Mouse (Mus musculus): ENCODE data around the gene Gm10337.

Gm10337 gene

DNA sequence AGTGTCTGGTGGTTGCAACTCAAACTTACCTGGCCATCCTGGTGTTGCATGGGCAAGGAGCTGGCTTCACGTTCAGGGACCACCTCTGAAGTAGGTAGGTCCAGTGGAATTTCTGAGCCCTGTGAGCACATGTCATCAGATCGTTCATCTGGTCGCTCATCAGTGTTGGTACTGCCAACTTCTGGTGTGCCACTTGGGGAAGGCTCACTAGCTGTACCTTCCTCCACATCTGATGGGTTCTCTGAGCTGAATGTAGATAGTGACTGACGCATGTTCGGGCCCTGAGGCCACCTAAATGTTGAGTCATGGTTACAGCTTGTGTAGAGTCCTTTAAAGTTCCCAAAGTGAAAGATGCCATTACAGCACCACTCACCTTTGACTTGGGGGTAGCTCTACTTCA is 3.0 kb upstream of the Gm10337 start:
- DNase-seq, result no peak

DNA sequence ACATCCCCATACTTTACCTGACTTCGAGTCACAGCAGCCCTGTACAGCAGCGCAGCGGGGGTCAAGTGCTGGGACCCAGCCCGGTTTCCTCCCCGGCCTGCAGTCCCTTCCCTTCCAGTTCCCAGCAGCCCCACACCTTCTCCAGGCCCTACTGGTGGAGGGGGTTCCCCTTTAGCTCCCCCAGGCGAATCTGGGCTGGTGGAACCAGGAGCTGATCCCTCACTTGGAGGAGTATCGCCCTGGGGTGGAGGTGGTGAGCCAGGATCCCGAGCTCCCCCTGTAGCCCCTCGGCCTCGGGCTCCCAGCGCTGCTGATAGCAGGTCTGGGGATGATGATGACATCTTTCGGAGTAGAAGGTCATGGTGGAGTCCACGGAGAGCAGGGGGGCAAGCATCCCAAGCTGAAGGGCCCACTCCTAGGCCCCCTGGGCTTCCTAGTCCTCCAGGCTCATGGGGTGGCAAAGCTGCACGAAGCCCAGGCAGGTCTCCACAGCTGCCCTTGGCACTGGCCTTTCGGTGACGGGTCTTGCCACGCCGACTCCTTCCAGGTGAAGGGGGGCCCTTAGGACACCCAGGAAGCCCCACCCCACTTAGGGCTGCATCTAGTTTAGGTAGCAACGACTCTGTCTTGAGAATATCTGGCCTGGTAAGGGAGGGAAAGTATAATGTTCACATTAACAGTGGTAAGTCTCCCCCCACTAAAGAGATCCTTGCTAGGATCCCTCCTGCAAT is 2.3 kb upstream of the Gm10337 start:
- DNase-seq, result no peak

DNA sequence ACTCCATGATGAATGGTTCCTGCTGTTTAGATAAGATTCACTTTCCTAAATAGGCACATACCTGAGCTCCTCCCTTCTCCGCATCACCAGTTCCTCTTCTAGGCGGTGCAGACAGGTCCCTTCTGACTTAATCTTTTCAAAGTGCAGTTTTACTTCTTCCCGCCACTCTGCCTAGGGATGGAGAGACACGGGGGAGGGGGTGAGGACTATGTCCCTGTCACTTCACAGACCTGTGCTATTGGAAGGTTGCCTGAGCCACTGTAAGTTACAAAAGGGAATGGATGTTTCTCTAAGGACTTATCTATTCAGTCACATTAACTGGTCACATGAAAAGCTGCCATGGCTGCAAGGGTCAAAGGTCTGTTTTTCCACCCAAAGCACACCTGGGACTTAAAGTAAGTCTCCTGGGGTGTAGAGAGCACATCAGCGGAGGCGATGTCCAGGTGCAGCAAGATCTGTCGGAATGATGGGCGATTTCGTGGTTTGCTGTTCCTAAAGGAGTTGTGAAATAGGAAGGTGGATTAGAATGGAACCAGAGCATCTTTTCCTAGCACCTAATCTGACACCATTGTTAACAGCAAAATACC is 1.2 kb upstream of the Gm10337 start:
- DNase-seq, result peak; percentile 24

DNA sequence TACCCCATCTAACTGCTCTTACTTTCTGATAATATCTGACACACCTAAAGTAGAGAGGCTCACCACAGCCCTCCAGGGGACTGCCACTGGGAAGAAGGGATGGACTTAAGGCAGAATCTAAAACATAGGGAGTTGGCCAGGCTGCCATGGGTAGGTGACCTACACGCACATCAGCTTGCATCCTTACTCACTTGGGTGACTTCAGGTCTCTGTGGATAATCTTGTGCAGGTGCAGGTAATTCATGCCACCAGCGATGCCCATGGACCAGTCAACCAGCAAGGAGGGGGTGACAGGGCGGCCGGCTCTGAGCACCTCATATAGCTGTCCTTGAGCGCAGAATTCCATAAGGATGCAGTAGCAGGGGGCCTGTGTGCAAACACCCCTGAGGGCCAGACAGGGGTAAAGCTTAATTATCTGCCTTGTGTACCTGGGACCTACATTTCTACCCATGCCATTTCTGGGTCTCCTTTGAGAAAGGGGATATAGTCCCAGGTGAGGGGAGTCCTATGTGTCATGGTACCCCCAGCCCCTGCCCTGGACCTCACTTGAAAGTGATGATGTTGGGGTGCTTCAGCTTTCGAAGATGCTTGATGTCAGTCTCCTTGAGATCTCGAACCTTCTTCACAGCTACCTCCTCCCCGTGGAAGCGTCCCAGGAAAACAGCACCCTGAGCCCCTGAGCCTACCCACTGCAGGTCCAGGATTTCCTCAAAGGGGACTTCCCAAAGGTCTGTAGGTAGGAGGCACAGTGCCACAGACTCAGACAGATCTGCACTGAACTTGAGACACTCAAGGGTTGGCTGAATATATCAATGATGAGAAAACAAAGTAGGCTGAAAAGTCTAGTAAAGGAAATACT is 631 bp downstream of the Gm10337 start:
- peak; percentile 20 for DNase-seq

DNA sequence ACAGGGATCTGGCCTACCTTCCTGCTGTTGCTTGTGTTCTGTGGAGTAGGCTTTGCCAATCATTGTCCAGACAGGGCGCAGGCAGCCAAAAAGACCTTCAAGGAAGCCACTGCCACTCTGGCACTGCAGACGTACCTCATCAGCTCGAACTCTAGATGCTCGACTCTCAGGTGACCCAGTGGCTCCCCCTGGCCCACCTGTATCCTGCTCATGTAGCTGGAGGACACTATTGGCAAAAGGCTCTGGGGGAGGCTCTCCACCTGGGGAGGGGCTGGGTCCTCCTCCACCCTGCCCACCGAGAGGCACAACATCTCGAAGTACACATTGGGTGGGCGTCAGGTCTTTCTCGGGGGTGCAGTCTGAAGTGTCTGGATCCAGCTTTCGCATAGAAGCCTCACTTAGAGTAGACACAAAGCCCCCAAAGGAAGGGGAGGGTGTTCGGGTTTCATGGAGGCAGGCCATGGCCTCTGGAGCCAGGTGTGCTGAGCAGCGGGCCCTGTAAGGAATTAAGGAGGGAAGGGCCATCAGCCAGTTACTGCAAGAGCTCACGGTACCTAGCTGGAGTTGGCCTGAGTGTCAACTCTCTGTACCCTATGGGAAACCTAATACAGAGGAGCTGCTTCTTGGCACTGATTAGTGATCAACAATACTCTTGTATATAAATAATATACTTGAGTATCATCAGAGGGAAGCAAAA is 1.7 kb downstream of the Gm10337 start:
- peak; percentile 22 for DNase-seq

DNA sequence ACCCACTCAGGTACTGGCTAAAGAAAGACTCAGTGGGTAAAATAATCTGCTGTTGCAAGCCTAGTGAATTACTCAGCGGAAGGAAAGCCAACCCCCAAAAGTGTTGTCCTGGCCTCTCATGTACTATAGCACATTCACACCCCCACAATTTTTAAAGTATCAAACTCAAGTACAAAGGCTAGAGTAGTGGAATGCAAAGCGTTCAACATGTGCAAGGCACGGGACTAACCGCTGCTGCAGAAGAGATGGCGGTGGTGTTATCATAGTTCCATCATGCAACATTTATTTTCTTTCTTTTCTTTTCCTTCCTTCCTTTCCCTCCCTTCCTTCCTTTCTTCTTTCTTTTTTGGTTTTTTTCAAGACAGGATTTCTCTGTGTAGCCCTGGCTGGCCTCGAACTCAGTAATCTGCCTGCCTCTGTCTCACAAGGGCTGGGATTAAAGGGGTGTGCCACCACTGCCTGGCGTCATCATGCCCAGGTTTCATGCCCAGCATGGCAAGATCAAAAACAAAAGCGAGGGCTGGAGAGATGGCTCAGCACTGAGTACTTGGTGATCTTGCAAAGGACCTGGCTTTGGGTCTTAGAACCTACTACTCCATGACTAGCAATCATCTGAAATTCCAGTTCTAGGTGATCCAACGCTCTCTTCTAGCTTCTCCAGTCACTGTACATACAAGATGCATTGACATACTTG is 2.4 kb downstream of the Gm10337 start:
- no peak for DNase-seq

DNA sequence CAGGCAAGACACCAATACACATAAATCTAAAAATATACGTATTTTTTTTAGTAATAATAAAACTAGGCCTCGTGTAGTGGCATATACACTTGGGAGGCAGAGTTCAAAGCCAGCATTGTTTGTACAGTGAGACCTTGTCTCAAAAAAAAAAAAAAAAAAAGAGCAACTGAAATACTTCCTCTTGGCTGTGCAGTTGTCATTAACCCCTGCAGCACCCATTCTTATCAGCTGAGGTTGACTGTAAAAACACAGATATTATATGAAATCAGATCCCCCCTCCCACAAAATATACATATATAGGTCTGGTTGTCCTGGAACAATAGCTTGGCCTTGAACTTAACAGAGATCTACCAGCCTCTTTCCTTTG is 2.9 kb downstream of the Gm10337 start:
- DNase-seq, result no peak

DNA sequence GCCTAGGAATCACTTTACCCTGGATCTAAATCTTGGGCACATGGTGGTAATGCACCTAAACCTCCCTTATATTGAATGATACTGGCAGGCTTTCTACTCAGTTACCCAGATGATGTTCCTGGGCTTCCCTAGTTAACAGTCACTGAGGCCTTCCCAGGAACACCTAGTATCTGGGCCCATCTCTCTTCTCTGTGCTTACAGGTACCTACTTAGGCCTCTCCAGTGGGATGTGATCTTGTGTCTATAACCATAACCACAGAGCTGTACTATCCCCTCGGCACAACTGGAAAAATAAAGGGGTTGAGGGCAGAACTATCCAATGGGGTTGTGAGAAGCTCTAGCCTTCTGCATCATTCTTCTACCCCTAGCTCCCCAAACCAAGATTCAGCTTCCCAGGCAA is 3.3 kb downstream of the Gm10337 start:
- no peak for DNase-seq

DNA sequence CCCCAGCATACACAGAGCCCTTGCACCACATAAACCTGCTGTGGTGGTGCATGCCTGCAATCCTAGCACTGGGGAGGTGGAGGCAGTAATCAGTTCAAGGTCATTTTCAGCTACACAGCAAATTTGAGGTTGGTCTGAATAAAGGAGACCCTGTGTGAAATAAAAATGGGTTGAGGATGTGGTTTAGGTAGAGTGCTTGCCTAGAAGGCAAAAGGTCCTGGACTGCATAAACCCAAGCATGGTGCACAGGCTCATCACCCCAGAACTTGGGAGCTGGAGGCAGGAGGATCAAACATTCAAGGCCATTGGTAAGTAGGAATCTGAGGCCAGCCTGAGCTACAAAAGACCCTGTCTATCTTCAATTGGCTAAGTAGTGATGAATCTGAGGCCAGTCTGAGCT is 4.0 kb downstream of the Gm10337 start:
- no peak for DNase-seq

DNA sequence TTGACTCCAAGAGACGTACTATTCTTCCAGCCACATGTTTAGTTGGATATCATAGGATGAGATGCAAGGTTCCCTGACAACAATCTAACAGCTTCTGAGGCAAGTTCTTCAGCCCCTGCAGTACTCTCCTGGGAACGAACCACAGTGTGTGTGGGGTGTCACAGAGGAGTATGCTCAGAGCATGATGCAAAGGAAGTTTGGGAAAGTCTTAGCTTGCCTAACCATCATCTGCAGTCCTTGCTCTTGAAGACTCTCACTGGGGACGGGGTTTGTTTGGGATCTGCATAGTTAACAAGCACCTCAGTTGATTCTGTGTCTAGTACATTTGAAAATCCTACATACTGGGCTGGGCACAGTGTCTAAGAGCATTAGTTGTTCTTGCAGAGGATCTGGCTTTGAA is 4.8 kb downstream of the Gm10337 start:
- peak; percentile 18 for DNase-seq

DNA sequence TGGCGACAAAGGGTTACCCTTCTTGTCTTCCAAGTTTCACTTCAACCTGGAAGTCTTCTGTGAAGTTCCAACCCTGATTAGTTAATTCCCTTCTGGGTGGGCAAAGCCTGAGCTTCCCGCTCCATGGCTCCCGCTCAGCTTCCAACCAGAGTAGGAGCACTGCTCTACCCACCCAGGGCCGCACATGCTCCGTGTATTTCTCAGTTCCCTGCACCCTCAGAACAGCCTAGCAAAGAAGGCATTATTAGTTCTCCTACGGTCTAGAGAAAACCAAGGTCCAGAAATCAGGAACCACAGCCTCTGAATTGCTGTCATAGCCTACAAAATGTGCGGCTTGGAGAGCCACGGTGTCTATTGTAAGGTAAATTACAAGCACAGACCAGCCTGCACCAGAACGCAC is 6.6 kb downstream of the Gm10337 start:
- peak; percentile 47 for DNase-seq

DNA sequence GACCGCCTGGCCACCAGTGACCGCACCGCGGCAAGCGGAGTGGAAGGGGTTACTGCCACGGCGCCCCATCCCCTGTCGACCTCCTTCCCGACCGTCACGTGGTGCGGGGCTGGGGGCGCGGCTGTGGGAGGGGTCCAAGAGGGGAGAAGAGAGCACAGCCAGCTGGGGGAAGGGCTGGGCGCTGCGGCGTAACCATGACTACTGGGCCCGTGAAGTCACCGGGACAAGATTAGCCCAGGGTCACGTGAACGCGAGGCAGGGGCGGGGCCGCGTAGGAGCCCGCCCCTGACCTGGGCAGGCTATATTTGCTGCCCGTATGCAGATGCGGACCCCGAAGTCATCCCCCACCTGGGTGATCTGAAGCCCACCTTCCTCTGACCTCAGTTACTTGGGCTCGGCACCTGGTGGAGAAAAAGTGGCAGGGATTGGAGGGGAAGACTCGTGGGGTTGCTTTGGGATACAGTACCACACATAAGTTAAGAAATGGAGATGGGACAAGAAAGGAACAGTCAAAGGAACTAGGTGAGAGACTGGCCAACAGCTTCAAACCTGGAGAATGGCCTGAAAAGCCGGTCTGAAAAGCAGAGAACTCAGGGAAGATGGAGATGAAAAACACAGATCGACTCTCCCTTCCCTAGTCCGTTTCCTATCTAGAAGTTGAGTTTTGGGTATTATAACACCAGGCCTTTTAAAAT is 7.2 kb downstream of the Gm10337 start:
- DNase-seq, result peak; percentile 78

DNA sequence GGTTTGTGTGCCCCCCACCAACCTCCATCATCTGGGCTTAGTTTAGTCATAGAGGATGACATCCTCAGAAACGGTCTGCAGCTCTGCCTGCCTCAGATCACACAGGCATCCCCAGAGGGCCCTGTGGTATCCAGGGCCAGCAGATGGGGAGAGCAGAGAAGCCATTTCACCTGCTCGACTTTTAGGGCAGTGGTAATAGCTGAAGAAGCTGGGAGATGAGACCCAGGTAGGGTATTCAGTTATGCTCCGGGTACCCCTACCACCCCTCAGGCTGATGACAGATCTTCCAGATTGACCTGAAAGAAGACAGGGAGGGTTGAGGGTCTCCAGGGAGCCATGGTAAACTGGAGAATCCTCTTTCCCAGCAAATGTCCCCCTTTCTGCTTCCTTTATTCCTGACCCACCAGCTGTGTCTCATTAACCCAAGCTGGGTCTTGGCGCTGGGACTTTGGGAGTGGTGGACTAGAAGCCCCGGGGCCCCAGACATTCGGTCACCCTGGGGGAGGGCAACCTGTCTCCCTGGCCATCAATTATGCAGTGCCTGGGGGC is 7.8 kb downstream of the Gm10337 start:
- no peak for DNase-seq

DNA sequence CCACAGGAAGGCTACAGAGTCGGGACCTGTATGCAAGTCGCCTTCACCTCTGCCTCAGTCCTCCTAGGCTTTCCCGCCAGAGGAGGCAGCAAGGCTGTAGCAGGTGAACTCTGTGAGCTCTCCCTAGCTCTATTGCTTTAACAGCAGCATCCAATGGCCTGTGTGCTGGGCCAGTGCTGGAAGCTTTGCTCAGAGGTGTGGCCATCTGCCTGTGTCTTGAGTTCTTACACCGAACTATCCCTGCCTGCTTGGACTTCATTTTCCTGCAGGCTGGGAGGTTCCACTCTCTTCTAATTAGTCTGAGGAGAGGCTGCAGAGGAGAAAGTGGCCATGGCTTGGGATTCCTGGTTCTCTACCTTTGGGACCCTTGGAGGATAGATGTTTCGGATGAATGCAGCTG is 8.5 kb downstream of the Gm10337 start:
- no peak for DNase-seq

DNA sequence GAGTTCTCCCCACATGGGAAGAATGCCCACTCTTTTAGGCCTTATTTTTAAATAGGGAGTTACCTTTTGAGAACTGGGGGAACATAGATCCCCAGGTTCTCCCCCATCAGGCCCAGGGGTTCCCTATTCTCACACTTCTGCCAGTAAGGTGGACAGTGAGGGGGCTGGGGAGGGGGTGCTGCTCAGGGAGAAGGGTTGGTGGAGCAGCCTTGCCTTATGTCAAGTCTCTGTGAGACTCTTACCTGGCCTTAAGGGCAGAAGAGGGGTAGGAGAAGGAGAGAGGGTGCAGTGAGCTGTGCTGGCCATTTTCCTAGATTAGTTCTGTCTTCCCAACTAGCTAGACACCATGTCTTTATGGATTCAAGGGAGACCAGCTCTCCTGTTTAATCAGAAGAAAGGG is 8.9 kb downstream of the Gm10337 start:
- DNase-seq, result no peak

DNA sequence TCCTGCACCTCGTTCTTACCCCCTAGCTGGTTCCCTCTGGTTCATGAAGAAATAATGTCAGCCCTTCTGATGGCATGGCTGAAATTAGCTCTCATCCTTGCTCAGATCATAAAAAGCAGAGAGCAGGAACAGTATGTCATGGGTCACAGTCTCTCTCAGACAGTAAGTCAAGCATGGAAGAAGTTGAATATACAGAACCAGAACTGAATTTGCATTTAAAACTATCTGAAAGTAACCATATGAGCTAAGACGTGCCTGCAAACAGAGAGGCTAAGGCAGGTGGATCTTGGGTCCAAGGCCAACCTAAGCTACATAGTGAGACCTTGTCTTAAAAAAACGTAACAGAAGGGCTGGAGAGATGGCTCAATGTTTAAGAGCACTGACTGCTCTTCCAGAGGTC is 9.5 kb downstream of the Gm10337 start:
- DNase-seq, result no peak

DNA sequence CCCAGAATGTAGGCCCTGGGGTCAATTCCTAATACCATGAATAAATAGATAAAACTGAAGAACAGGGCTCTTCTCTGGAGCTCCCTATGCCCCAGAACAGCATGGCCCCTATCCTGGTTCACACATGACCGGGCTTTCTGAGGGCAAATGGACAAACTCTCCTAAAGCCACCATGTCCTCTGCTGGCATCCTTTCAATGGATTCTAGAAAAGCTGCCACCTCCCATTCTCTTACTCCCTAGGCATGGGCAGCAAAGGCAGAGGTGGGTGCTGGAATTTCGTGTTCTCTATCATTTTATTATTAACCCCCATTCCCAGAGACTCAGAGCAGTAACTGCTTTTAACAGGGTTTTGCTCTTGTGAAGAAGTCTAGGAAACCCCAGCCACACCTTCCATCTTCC is 11.7 kb downstream of the Gm10337 start:
- no peak for DNase-seq

DNA sequence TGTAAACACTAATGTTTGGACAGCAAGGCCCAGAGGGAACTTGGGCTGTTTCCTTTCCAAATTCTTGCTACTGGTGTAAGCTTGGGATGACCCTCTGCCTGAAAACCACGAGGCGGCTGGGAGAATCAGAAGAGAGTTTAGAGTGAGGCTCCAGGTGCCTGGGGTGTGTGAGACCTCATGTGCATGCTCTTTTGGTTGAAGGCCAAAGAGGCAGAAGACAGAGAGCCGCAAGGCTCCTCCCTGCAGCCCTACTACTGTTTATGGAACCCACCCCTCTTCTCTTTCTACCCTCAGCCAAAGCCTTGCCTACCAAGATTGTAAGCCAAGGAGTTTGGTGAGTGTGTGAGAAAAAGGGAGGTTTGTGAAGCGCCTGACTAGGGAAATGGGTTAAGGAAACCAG is 12.3 kb downstream of the Gm10337 start:
- no peak for DNase-seq

DNA sequence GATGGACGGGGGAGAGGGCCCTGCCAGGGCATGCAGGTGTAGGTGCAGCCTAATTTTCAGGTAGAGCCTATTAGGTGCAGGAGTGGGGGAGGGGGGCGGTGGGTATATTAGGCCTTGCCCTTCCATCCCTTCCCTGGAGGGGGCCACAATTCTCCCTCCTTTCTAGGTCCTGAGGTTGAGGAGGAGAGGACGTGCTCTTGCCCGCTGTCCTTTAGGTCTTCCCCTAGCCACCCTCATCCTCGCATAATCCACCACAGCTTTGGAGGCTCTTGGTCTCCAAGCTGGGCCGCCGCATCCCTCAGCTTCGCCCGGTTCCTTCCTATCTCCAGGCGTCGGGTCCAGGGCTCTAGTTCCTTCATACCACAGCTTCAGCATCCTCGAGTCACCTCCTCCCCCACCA is 12.8 kb downstream of the Gm10337 start:
- DNase-seq, result peak; percentile 80

DNA sequence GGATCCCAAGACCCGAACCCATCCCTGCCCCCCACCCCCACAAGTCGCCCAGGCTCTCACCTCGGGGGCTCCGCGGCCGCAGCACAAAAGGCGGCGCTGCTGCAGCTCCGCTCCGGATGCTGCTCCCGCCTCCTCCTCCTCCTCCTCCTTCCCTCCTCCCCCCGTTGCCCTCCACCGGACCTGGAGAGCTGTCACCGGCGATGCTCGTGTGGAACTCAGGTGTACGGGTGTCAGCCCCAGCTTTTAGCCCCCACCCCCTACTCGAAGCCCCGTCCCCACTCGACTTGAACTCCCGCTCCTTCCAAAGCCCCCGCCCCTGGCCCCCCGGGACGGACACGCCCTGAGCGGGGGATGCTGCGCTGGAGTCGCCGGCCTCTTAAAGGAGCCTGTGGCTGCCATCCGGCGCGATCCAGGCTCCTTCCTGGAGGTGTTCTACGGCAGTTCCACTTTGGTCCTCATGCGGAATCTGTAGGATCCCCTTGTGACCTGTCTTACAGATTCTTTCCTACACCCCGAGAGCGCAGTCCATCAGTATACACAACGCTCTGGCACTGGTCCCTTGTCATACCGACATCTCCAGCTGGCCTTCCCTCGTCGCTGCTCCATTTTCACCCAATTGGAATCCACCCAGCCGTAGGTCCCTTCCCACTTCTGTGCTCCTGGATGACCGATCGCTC is 13.3 kb downstream of the Gm10337 start, which contains the start of gene Map3k12:
TSS of gene Map3k12 (minus strand) at position 337 of the 677 bp plus-strand sequence.
- peak; percentile 90 for DNase-seq

DNA sequence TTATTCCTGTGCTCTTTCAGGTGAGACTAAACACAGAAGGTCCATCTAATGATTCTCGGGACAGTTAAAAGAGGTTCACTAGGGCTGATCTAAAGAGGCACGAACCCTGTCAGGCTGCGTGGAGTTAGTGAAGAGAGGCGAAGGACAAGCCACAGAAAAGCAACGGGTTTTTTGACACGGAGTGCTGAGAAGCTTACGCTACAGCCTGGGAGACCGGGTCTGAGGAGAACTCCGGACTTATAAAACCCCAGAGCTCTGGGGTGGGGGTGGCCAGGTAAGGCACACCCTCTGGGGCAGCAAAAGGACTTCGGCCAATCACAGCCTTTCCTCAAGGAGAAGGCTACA is 14.1 kb downstream of the Gm10337 start:
- DNase-seq, result no peak
